Mouse (Mus musculus): Measurements from ENCODE around the gene Hoxa9. TPM values are rescaled to one million over a fixed set of nuclear protein-coding genes. Genes with fewer than 3 reads are reported as not detected.

Hoxa9 gene
- total RNA-seq, 4 experiments from 2014 or later: not detected

- DNase-seq (ENCODE audit: low spot score in 2 of 2): no peak
Measured at GRCm38 (mm10) chr6:52217895-52218642, 12.8 kb downstream of the Hoxa9 start.

- DNase-seq (ENCODE audit: low spot score in 2 of 2): no peak
Measured at GRCm38 (mm10) chr6:52217459-52217768, 13.5 kb downstream of the Hoxa9 start.

- no peak for DNase-seq (ENCODE audit: low spot score in 2 of 2)
Measured at GRCm38 (mm10) chr6:52216691-52217458, 14.0 kb downstream of the Hoxa9 start.

- DNase-seq (ENCODE audit: low spot score in 2 of 2): no peak
Measured at GRCm38 (mm10) chr6:52215771-52216535, 14.9 kb downstream of the Hoxa9 start.

GRCm38 (mm10) chr6:52215070-52215469 lies 15.8 kb downstream of the Hoxa9 start:
- no peak for DNase-seq (ENCODE audit: low spot score in 2 of 2)

- no peak for DNase-seq (ENCODE audit: low spot score in 2 of 2)
Measured at GRCm38 (mm10) chr6:52214271-52214670, 16.6 kb downstream of the Hoxa9 start.

GRCm38 (mm10) chr6:52213119-52213986 lies 17.5 kb downstream of the Hoxa9 start, which contains the start of the genes Hoxa3 and Gm28308:
TSS of gene Hoxa3 (minus strand) at chr6:52213336.
TSS of gene Gm28308 (minus strand) at chr6:52213339.
- DNase-seq (ENCODE audit: low spot score in 2 of 2): no peak

- no peak for DNase-seq (ENCODE audit: low spot score in 2 of 2)
Measured at GRCm38 (mm10) chr6:52212556-52213118, 18.3 kb downstream of the Hoxa9 start.

- DNase-seq (ENCODE audit: low spot score in 2 of 2): no peak
Measured at GRCm38 (mm10) chr6:52211961-52212360, 18.9 kb downstream of the Hoxa9 start.

GRCm38 (mm10) chr6:52211170-52211935 lies 19.5 kb downstream of the Hoxa9 start:
- DNase-seq (ENCODE audit: low spot score in 2 of 2): no peak

GRCm38 (mm10) chr6:52209685-52210046 lies 21.2 kb downstream of the Hoxa9 start:
- DNase-seq (ENCODE audit: low spot score in 2 of 2): no peak

GRCm38 (mm10) chr6:52208868-52209684 lies 21.8 kb downstream of the Hoxa9 start:
- DNase-seq (ENCODE audit: low spot score in 2 of 2): no peak

GRCm38 (mm10) chr6:52208072-52208867 lies 22.6 kb downstream of the Hoxa9 start, which contains the start of gene Hoxa6:
TSS of gene Hoxa6 (minus strand) at chr6:52208722.
- no peak for DNase-seq (ENCODE audit: low spot score in 2 of 2)

GRCm38 (mm10) chr6:52207684-52207976 lies 23.3 kb downstream of the Hoxa9 start:
- no peak for DNase-seq (ENCODE audit: low spot score in 2 of 2)

- DNase-seq (ENCODE audit: low spot score in 2 of 2): no peak
Measured at GRCm38 (mm10) chr6:52206882-52207683, 23.8 kb downstream of the Hoxa9 start.

GRCm38 (mm10) chr6:52205638-52206621 lies 25.0 kb downstream of the Hoxa9 start:
- DNase-seq (ENCODE audit: low spot score in 2 of 2): no peak
